Mouse (Mus musculus) gastrocnemius, adult 2 months (tissue): ENCODE data around the gene Plgrkt. TPM values are rescaled to one million over a fixed set of nuclear protein-coding genes. Genes with fewer than 3 reads are reported as not detected.

Source experiments
- DNase-seq: peaks from one replicate; pipeline ENCODE4 v3.0.0; 2022
- H3K27ac ChIP-seq: fragments of 200-600 bp; 2 replicates; pipeline ENCODE4 v1.8.1; 2022; ENCODE audit warnings: mild to moderate bottlenecking
- H3K4me3 ChIP-seq: fragments of 200-600 bp; 2 replicates; pipeline ENCODE4 v1.8.1; 2022; ENCODE audit warnings: mild to moderate bottlenecking, moderate library complexity
- CTCF ChIP-seq: fragments of 200-600 bp; IDR thresholded peaks from 2 replicates; pipeline ENCODE4 v1.8.1; 2022; ENCODE audit warnings: antibody characterized with exemption, mild to moderate bottlenecking, moderate library complexity
- intact Hi-C: fragments of 180-260 bp; cut with DNase I; formaldehyde crosslinking; loops from one replicate; pipeline ENCODE4 v1.15.1; 2025
- total RNA-seq, 2 experiments: library from RNA; stranded (reverse); gene quantifications; 2 replicates each; pipeline ENCODE4 v1.2.3; 2021

Gene Plgrkt
- total RNA-seq, 2 experiments from 2014 or later = 16.1 to 21.2 TPM

GRCm38 (mm10) chr19:29399786-29400185, 32.6 kb upstream of the Plgrkt start:
- no peak for TF ChIP-seq CTCF
- H3K27ac ChIP-seq = no peak overlapping the region
- no peak overlapping the region for H3K4me3 ChIP-seq
- intact Hi-C loops = no loop called here
- DNase-seq = no peak

- Histone ChIP-seq H3K27ac (no peak overlapping the region), H3K4me3 (no peak overlapping the region)
- no peak for DNase-seq
- no peak for TF ChIP-seq CTCF
- intact Hi-C loops = no loop called here
These were observed 29.2 kb upstream of the Plgrkt start for GRCm38 (mm10) chr19:29396353-29396752.

GRCm38 (mm10) chr19:29394721-29395120, 27.5 kb upstream of the Plgrkt start:
- intact Hi-C loops = no loop called here

GRCm38 (mm10) chr19:29393333-29393732, 26.1 kb upstream of the Plgrkt start:
- no peak overlapping the region for H3K4me3 ChIP-seq
- TF ChIP-seq CTCF = no peak

More at GRCm38 (mm10) chr19:29394721-29395120, 27.5 kb upstream of the Plgrkt start:
- no peak for TF ChIP-seq CTCF
- H3K27ac ChIP-seq = no peak overlapping the region
- H3K4me3 ChIP-seq = no peak overlapping the region
- no peak for DNase-seq

GRCm38 (mm10) chr19:29391279-29391678, 24.1 kb upstream of the Plgrkt start:
- intact Hi-C loops = no loop called here
- Histone ChIP-seq H3K4me3 (no peak overlapping the region), H3K27ac (no peak overlapping the region)
- no peak for TF ChIP-seq CTCF
- DNase-seq = no peak

More at GRCm38 (mm10) chr19:29393333-29393732, 26.1 kb upstream of the Plgrkt start:
- H3K27ac ChIP-seq = no peak overlapping the region
- DNase-seq = no peak
- intact Hi-C loops = no loop called here

- Histone ChIP-seq H3K27ac (no peak overlapping the region), H3K4me3 (no peak overlapping the region)
- no peak for TF ChIP-seq CTCF
- DNase-seq = no peak
- intact Hi-C loops = no loop called here
These were observed 23.3 kb upstream of the Plgrkt start for GRCm38 (mm10) chr19:29390483-29390882.

- no peak for TF ChIP-seq CTCF
- Histone ChIP-seq H3K27ac (no peak overlapping the region), H3K4me3 (no peak overlapping the region)
- no peak for DNase-seq
- intact Hi-C loops = no loop called here
These were observed 21.6 kb upstream of the Plgrkt start for GRCm38 (mm10) chr19:29388818-29389217.

- Histone ChIP-seq H3K4me3 (no peak overlapping the region), H3K27ac (no peak overlapping the region)
- DNase-seq = no peak
- intact Hi-C loops = no loop called here
- no peak for TF ChIP-seq CTCF
These were observed 18.6 kb upstream of the Plgrkt start for GRCm38 (mm10) chr19:29385822-29386221.

- intact Hi-C loops = no loop called here
- Histone ChIP-seq H3K27ac (no peak overlapping the region), H3K4me3 (no peak overlapping the region)
- no peak for DNase-seq
- no peak for TF ChIP-seq CTCF
These were observed 17.8 kb upstream of the Plgrkt start for GRCm38 (mm10) chr19:29384994-29385393.

- TF ChIP-seq CTCF = no peak
- H3K4me3 ChIP-seq = no peak overlapping the region
- H3K27ac ChIP-seq = no peak overlapping the region
- intact Hi-C loops = no loop called here
- DNase-seq = no peak
These were observed 17.2 kb upstream of the Plgrkt start for GRCm38 (mm10) chr19:29384412-29384811.

- intact Hi-C loops = no loop called here
- no peak for TF ChIP-seq CTCF
- DNase-seq = no peak
These were observed 16.2 kb upstream of the Plgrkt start for GRCm38 (mm10) chr19:29383368-29383767.

GRCm38 (mm10) chr19:29379839-29380603, 12.8 kb upstream of the Plgrkt start:
- Histone ChIP-seq H3K27ac (no peak overlapping the region), H3K4me3 (no peak overlapping the region)
- TF ChIP-seq CTCF = no peak
- no peak for DNase-seq
- intact Hi-C loops = no loop called here

More at GRCm38 (mm10) chr19:29383368-29383767, 16.2 kb upstream of the Plgrkt start:
- no peak overlapping the region for H3K27ac ChIP-seq
- H3K4me3 ChIP-seq = no peak overlapping the region

- intact Hi-C loops = no loop called here
- TF ChIP-seq CTCF = no peak
- DNase-seq = no peak
These were observed 9.2 kb upstream of the Plgrkt start for GRCm38 (mm10) chr19:29376382-29376781.

GRCm38 (mm10) chr19:29374947-29375346, 7.8 kb upstream of the Plgrkt start:
- intact Hi-C loops = no loop called here
- H3K4me3 ChIP-seq = no peak overlapping the region
- TF ChIP-seq CTCF = no peak
- no peak overlapping the region for H3K27ac ChIP-seq
- DNase-seq = no peak

More at GRCm38 (mm10) chr19:29376382-29376781, 9.2 kb upstream of the Plgrkt start:
- no peak overlapping the region for H3K27ac ChIP-seq
- no peak overlapping the region for H3K4me3 ChIP-seq
